ENCODE assay signal across 25 mouse cellular contexts in genomic region chr8:111968541-111968940, GRCm38 (mm10). TPM values are rescaled to one million over a fixed set of nuclear protein-coding genes. Genes with fewer than 3 reads are reported as not detected.
DNase-seq lines count a peak whose midpoint lies in the region; ATAC-seq and TF ChIP-seq lines count a peak whose summit lies in the region.
"Had no signal": no experiment of that assay in that cellular context is flagged by ENCODE, and none has a peak within 500 bp of the region (broad histone marks: within the 10 kb centered on the region; RNA-seq: fewer than 3 reads in every experiment).

No protein-coding gene starts in this region.

- WGBS in midbrain, embryonic 12.5 days: 79% methylated on average over 10 of the region's 10 CpGs
- WGBS in midbrain, embryonic 16.5 days: 74% methylated on average over 10 of the region's 10 CpGs
- WGBS in forebrain, embryonic 11.5 days: 83% methylated on average over 10 of the region's 10 CpGs

- H3K9ac ChIP-seq in midbrain, embryonic 12.5 days (replicated peaks): no peak overlapping the region
- no peak overlapping the region for H3K9ac ChIP-seq in midbrain, embryonic 16.5 days (ENCODE audit: low read depth, low read length)
- no peak overlapping the region for H3K9ac ChIP-seq in forebrain, embryonic 11.5 days (ENCODE audit: low read length)
- H3K9ac ChIP-seq: embryonic facial prominence, embryonic 13.5 days; embryonic facial prominence, embryonic 15.5 days; forebrain, embryonic 13.5 days; forebrain, embryonic 15.5 days; forebrain, postnatal 0 days had no signal

- no peak overlapping the region for H3K4me2 ChIP-seq in midbrain, embryonic 12.5 days (replicated peaks)
- no peak overlapping the region for H3K4me2 ChIP-seq in midbrain, embryonic 16.5 days (ENCODE audit: low read length)
- H3K4me2 ChIP-seq in forebrain, embryonic 11.5 days (ENCODE audit: low read depth, low read length, severe bottlenecking): no peak overlapping the region
- H3K4me2 ChIP-seq: embryonic facial prominence, embryonic 13.5 days; embryonic facial prominence, embryonic 15.5 days; forebrain, embryonic 13.5 days; forebrain, embryonic 15.5 days had no signal

- ATAC-seq in midbrain, embryonic 12.5 days (ENCODE audit: low FRiP score, low read depth): no peak
- no peak for ATAC-seq in midbrain, embryonic 16.5 days
- no peak for ATAC-seq in G1E (ENCODE audit: extremely low read depth, insufficient number of reproducible peaks, low FRiP score, poor library complexity, severe bottlenecking)
- no peak for ATAC-seq in forebrain, embryonic 11.5 days (replicated peaks; ENCODE audit: low FRiP score)
- ATAC-seq: forebrain, embryonic 13.5 days; forebrain, embryonic 15.5 days; forebrain, postnatal 0 days had no signal

- no peaks in the 10 kb centered on the region for H3K4me1 ChIP-seq in midbrain, embryonic 12.5 days
- H3K4me1 ChIP-seq in midbrain, embryonic 16.5 days (ENCODE audit: control insufficient read depth, insufficient read depth, low read length): no peaks in the 10 kb centered on the region
- peaks cover 36% of the 10 kb centered on the region for H3K4me1 ChIP-seq in G1E (ENCODE audit: insufficient read depth, low read depth, low read length)
- H3K4me1 ChIP-seq in forebrain, embryonic 11.5 days (replicated peaks; ENCODE audit: control insufficient read depth, insufficient read depth, low read length): no peaks in the 10 kb centered on the region
- H3K4me1 ChIP-seq: forebrain, embryonic 13.5 days; forebrain, embryonic 15.5 days had no signal

- H3K27ac ChIP-seq in midbrain, embryonic 12.5 days (replicated peaks): 0 out of 2 replicates have a peak overlapping the region, but pooled peaks have one; percentile 3
- H3K27ac ChIP-seq in midbrain, embryonic 16.5 days (ENCODE audit: low read length): no peak overlapping the region
- H3K27ac ChIP-seq in forebrain, embryonic 11.5 days (ENCODE audit: low read depth, low read length): no peak overlapping the region
- H3K27ac ChIP-seq: embryonic facial prominence, embryonic 13.5 days; embryonic facial prominence, embryonic 15.5 days; forebrain, embryonic 10.5 days; forebrain, embryonic 13.5 days; forebrain, embryonic 15.5 days had no signal

- no peak overlapping the region for H3K4me3 ChIP-seq in midbrain, embryonic 12.5 days
- H3K4me3 ChIP-seq in midbrain, embryonic 16.5 days (ENCODE audit: low read depth, low read length): no peak overlapping the region
- 0 out of 2 replicates have a peak overlapping the region, but pooled peaks have one; percentile 10 for H3K4me3 ChIP-seq in G1E (ENCODE audit: low read depth, low read length)
- no peak overlapping the region for H3K4me3 ChIP-seq in forebrain, embryonic 11.5 days (ENCODE audit: low read depth, low read length)
- H3K4me3 ChIP-seq: embryonic facial prominence, embryonic 13.5 days; embryonic facial prominence, embryonic 15.5 days; erythroblast, embryonic 14.5 days; forebrain, embryonic 10.5 days; forebrain, embryonic 13.5 days; forebrain, embryonic 15.5 days had no signal

- no peaks in the 10 kb centered on the region for H3K9me3 ChIP-seq in midbrain, embryonic 12.5 days
- H3K9me3 ChIP-seq in midbrain, embryonic 16.5 days (replicated peaks; ENCODE audit: control insufficient read depth, low read length, poor library complexity, severe bottlenecking): no peaks in the 10 kb centered on the region
- H3K9me3 ChIP-seq in G1E (replicated peaks): peaks cover 5% of the 10 kb centered on the region
- no peaks in the 10 kb centered on the region for H3K9me3 ChIP-seq in forebrain, embryonic 11.5 days (ENCODE audit: control insufficient read depth, low read length)
- H3K9me3 ChIP-seq: embryonic facial prominence, embryonic 13.5 days; embryonic facial prominence, embryonic 15.5 days; forebrain, embryonic 13.5 days; forebrain, embryonic 15.5 days had no signal

- H3K36me3 ChIP-seq in midbrain, embryonic 12.5 days: peaks cover 14% of the 10 kb centered on the region
- H3K36me3 ChIP-seq in midbrain, embryonic 16.5 days (ENCODE audit: control insufficient read depth, insufficient read depth, low read length): peaks cover 4% of the 10 kb centered on the region; the same call in 1 of the 2 replicates
- peaks cover 72% of the 10 kb centered on the region for H3K36me3 ChIP-seq in G1E (replicated peaks)
- H3K36me3 ChIP-seq in forebrain, embryonic 11.5 days (ENCODE audit: control insufficient read depth, insufficient read depth, low read length): no peaks in the 10 kb centered on the region; the same call in 1 of the 2 replicates

- DNase-seq in ES-CJ7 (ENCODE audit: low read depth, low spot score): peak; percentile 53
- DNase-seq in G1E (ENCODE audit: low spot score): no peak
- DNase-seq in ZHBTc4 (ENCODE audit: low read depth, low spot score): peak; percentile 65
- DNase-seq in forebrain, embryonic 11.5 days (ENCODE audit: low spot score): no peak
- no peak for DNase-seq in yolk sac, embryonic 10.5 days (ENCODE audit: low spot score)
- no peak for DNase-seq in right cerebral cortex, postnatal 25 days
- DNase-seq: adrenal gland, adult 2 months; adrenal gland, postnatal 10 days; adrenal gland, postnatal 25 days; cerebellum, adult 11 months; cerebellum, adult 18-20 months; cerebellum, adult 8-10 months; cerebellum, adult 9-11 months; cerebellum, postnatal 14 days; cerebellum, postnatal 36 days; embryo, embryonic 11 days; forebrain, postnatal 0 days had no signal

- no peaks in the 10 kb centered on the region for H3K27me3 ChIP-seq in midbrain, embryonic 12.5 days
- no peaks in the 10 kb centered on the region for H3K27me3 ChIP-seq in midbrain, embryonic 16.5 days (ENCODE audit: control insufficient read depth, insufficient read depth, low read depth, low read length)
- H3K27me3 ChIP-seq in G1E (ENCODE audit: insufficient read depth, low read length): no peaks in the 10 kb centered on the region
- H3K27me3 ChIP-seq in forebrain, embryonic 11.5 days (ENCODE audit: control insufficient read depth, insufficient read depth, low read length): no peaks in the 10 kb centered on the region
- H3K27me3 ChIP-seq: embryonic facial prominence, embryonic 13.5 days; embryonic facial prominence, embryonic 15.5 days; forebrain, embryonic 13.5 days; forebrain, embryonic 15.5 days had no signal

- TF ChIP-seq CTCF in G1E (IDR thresholded peaks at IDR 0.05; ENCODE audit: low read depth, low read length): no peak

RNA-seq across cellular contexts. Expression of gene Adat1, which starts 23.6 kb away (rescaled TPM):
- polyA plus RNA-seq in midbrain, embryonic 12.5 days (2016; fragmentation: Nextera tagmentation; extraction: Ambion mirVana): 10.1 and 12.6 TPM in 2 replicates
- polyA plus RNA-seq in midbrain, embryonic 16.5 days (2015; fragmentation: Nextera tagmentation; extraction: Ambion mirVana): 8.0 and 9.2 TPM in 2 replicates
- 19.2 and 20.1 TPM in 2 replicates for total RNA-seq in G1E (2014; fragmentation: Nextera tagmentation)
- total RNA-seq in G1E (2017): 7.6 and 8.2 TPM in 2 replicates
- 1.5 and 3.3 TPM in 2 replicates for polyA plus RNA-seq in G1E (2012)
- polyA plus RNA-seq in forebrain, embryonic 11.5 days (2014; fragmentation: Nextera tagmentation; extraction: Ambion mirVana): 13.5 and 16.4 TPM in 2 replicates
- polyA plus RNA-seq: erythroblast, embryonic 14.5 days had no signal

RNA-seq across cellular contexts. Expression of gene Gabarapl2, which starts 28.0 kb away (rescaled TPM):
- 351 and 359 TPM in 2 replicates for polyA plus RNA-seq in midbrain, embryonic 12.5 days (2016; fragmentation: Nextera tagmentation; extraction: Ambion mirVana)
- 469 and 489 TPM in 2 replicates for polyA plus RNA-seq in midbrain, embryonic 16.5 days (2015; fragmentation: Nextera tagmentation; extraction: Ambion mirVana)
- total RNA-seq in G1E (2014; fragmentation: Nextera tagmentation) (36.6 and 43.8 TPM in 2 replicates), G1E (2017) (50.4 and 53.7 TPM in 2 replicates)
- 2.1 and 3.7 TPM in 2 replicates for polyA plus RNA-seq in G1E (2012)
- polyA plus RNA-seq in forebrain, embryonic 11.5 days (2014; fragmentation: Nextera tagmentation; extraction: Ambion mirVana): 272 and 278 TPM in 2 replicates

RNA-seq across cellular contexts. Expression of gene Tmem231, which starts 34.9 kb away (rescaled TPM):
- 19.8 and 20.9 TPM in 2 replicates for polyA plus RNA-seq in midbrain, embryonic 12.5 days (2016; fragmentation: Nextera tagmentation; extraction: Ambion mirVana)
- 20.9 and 22.4 TPM in 2 replicates for polyA plus RNA-seq in midbrain, embryonic 16.5 days (2015; fragmentation: Nextera tagmentation; extraction: Ambion mirVana)
- total RNA-seq in G1E (2014; fragmentation: Nextera tagmentation): 10.7 and 15.2 TPM in 2 replicates
- total RNA-seq in G1E (2017): 7.0 and 8.9 TPM in 2 replicates
- polyA plus RNA-seq in G1E (2012): 8.8 and 9.1 TPM in 2 replicates
- 19.9 and 22.2 TPM in 2 replicates for polyA plus RNA-seq in forebrain, embryonic 11.5 days (2014; fragmentation: Nextera tagmentation; extraction: Ambion mirVana)

RNA-seq across cellular contexts. Expression of gene Kars, which starts 42.6 kb away (rescaled TPM):
- polyA plus RNA-seq in midbrain, embryonic 12.5 days (2016; fragmentation: Nextera tagmentation; extraction: Ambion mirVana): 189 and 194 TPM in 2 replicates
- polyA plus RNA-seq in midbrain, embryonic 16.5 days (2015; fragmentation: Nextera tagmentation; extraction: Ambion mirVana): 162 TPM in 2 replicates
- total RNA-seq in G1E (2014; fragmentation: Nextera tagmentation) (184 TPM in 2 replicates), G1E (2017) (177 TPM in 2 replicates)
- 87.8 and 113 TPM in 2 replicates for polyA plus RNA-seq in G1E (2012)
- 261 and 263 TPM in 2 replicates for polyA plus RNA-seq in forebrain, embryonic 11.5 days (2014; fragmentation: Nextera tagmentation; extraction: Ambion mirVana)

RNA-seq across cellular contexts. Expression of gene Terf2ip, which starts 42.7 kb away (rescaled TPM):
- polyA plus RNA-seq in midbrain, embryonic 12.5 days (2016; fragmentation: Nextera tagmentation; extraction: Ambion mirVana): 40.9 and 41.6 TPM in 2 replicates
- 75.4 and 76.9 TPM in 2 replicates for polyA plus RNA-seq in midbrain, embryonic 16.5 days (2015; fragmentation: Nextera tagmentation; extraction: Ambion mirVana)
- total RNA-seq in G1E (2014; fragmentation: Nextera tagmentation) (18.4 and 26.1 TPM in 2 replicates), G1E (2017) (18.1 and 20.6 TPM in 2 replicates)
- 8.7 and 10.8 TPM in 2 replicates for polyA plus RNA-seq in G1E (2012)
- 33.6 and 33.9 TPM in 2 replicates for polyA plus RNA-seq in forebrain, embryonic 11.5 days (2014; fragmentation: Nextera tagmentation; extraction: Ambion mirVana)

Comparison
In these comparisons a context has a peak if more than half of its experiments do, and no peak if none do; other contexts are left out.
1. DNase-seq: peak in ES-CJ7 (single experiment) and ZHBTc4 (single experiment); none in G1E (single experiment), forebrain, embryonic 11.5 days (single experiment), yolk sac, embryonic 10.5 days (single experiment) and right cerebral cortex, postnatal 25 days (single experiment).
2. RNA of gene Gabarapl2, which starts 28.0 kb away (polyA plus RNA-seq): 469 to 489 TPM in midbrain, embryonic 16.5 days, 351 to 359 TPM in midbrain, embryonic 12.5 days and 272 to 278 TPM in forebrain, embryonic 11.5 days; 2.1 to 3.7 TPM in G1E; every median in the first group is over 10 times any median in the second.